Mouse (Mus musculus): ENCODE data around the gene Zbtb43. TPM values are rescaled to one million over a fixed set of nuclear protein-coding genes. Genes with fewer than 3 reads are reported as not detected.
A peak's percentile ranks its signal among the peaks of the same experiment; 100 is the strongest.

Gene Zbtb43
- polyA plus RNA-seq, 1 experiment from 2014 or later = 33.0 TPM

DNA sequence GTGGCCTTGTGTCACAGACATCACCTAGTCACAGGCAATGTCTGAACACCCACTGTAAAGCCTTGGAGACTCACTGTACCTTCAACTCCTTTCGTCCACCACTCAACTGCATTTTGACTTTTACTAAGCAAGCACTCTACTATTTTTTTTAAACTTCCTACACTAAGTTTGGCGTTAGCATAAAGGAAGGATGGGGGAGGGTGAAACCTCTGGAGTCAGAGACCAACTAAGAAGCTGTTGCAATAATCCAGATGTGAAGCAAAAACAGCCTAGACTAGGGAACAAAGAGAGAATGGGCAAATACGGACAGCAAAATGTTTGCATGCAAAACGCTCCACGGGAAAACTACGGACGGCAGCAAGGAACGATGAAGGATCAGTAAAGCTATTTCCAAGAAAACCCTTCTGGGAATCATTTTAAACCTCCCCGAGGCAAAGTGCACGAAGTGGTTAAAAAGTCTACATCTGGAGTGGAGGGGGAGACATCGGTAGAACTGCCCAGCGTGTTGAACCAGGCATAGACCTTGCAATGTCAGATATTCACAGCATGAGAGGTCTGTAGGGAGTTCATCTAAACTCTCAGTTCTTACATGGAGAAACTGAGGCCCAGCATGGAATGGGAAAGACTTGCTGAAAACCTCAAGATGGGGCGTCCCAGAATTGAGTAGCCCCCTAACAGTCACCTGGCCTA lies 38.1 kb downstream of the Zbtb43 start:
- DNase-seq (no peak), ATAC-seq (ENCODE audit: low FRiP score, low TSS enrichment) (no peak)
- Histone ChIP-seq H3K27me3 (ENCODE audit: control insufficient read depth, insufficient read depth, low read length) (no peaks in the 10 kb centered on the region), H3K9ac (replicated peaks; ENCODE audit: low read length) (peak overlapping the region; percentile 95), H3K9me3 (ENCODE audit: control insufficient read depth, low read length) (no peaks in the 10 kb centered on the region), H3K36me3 (ENCODE audit: control insufficient read depth, insufficient read depth, low read length) (peaks cover 17% of the 10 kb centered on the region), H3K4me3 (replicated peaks; ENCODE audit: low read depth, low read length) (peak overlapping the region; percentile 98), H3K4me2 (ENCODE audit: low read length) (peak overlapping the region; percentile 94), H3K4me1 (ENCODE audit: control insufficient read depth, insufficient read depth, low read length) (peaks cover 13% of the 10 kb centered on the region), H3K27ac (replicated peaks; ENCODE audit: low read depth, low read length) (peak overlapping the region; percentile 70)
- 11% methylated on average over 13 of the region's 13 CpGs for WGBS

DNA sequence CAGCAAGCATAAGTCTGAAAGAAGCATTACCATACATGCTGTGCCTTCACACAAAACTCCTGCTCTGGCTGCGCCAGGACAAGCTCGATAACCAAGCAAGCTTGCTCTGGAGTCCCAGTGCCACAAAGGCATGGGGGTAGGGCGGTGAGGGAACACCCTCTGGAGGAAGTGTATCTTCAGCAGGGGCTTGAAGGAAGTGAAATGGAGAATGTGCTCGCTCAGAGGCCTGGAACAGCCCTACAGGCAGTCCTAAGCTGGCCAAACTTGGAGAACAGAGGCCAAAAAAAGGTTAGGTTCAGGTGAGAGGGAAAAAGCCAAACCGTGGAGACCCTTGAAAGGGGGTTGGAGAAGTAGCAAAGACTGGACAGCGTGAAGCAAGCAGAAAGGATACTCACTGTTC lies 39.0 kb downstream of the Zbtb43 start:
- 43% methylated on average over 6 of the region's 6 CpGs for WGBS
- no peaks in the 10 kb centered on the region for H3K27me3 ChIP-seq (ENCODE audit: control insufficient read depth, insufficient read depth, low read length)
- 0 out of 2 replicates have a peak overlapping the region, but pooled peaks have one; percentile 98 for H3K4me3 ChIP-seq (replicated peaks; ENCODE audit: low read depth, low read length)
- peaks cover 11% of the 10 kb centered on the region; the same call in 1 of the 2 replicates for H3K4me1 ChIP-seq (ENCODE audit: control insufficient read depth, insufficient read depth, low read length)
- no peak for ATAC-seq (ENCODE audit: low FRiP score, low TSS enrichment)
- H3K9ac ChIP-seq (replicated peaks; ENCODE audit: low read length) = peak overlapping the region; percentile 95; the same call in 1 of the 2 replicates
- H3K36me3 ChIP-seq (ENCODE audit: control insufficient read depth, insufficient read depth, low read length) = peaks cover 20% of the 10 kb centered on the region
- H3K27ac ChIP-seq (replicated peaks; ENCODE audit: low read depth, low read length) = no peak overlapping the region
- H3K4me2 ChIP-seq (ENCODE audit: low read length) = peak overlapping the region; percentile 94
- H3K9me3 ChIP-seq (ENCODE audit: control insufficient read depth, low read length) = no peaks in the 10 kb centered on the region
- DNase-seq = no peak

DNA sequence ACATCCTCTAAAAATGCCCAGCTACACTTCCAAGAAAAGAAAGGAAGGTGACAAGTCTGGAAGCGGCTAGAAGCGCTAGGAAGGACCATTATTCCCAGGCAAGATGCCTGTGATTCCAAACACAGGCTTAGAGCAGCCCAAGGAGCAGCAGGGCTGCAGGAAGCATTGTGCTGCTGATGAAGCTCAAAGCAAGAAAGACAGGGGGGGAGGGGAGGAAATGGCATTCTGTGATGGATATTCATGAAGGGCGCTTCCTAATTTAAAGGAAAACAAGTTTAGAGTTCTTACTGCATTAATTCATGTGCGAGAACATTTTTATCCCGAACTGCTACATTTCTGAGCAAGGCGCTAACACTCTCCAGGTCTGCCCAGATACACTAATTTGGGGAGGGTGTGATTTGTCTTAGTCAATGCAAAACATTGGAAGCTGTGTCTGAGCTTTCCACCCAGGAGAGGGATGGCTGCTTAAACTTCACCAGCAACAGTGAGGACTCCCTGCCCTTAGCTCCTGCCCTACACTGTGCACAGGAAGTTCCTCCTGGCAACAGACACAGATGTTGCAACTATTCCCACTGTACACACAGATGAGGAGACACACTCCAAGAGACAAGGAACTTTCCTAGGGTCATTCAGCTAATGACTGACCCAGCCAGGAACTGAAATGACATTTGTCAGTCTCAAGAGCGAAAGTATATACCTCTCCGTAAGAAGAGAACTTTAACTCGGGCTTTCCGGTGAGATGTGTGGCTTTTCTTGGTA lies 41.5 kb downstream of the Zbtb43 start:
- Histone ChIP-seq H3K9me3 (ENCODE audit: control insufficient read depth, low read length) (no peaks in the 10 kb centered on the region), H3K4me2 (ENCODE audit: low read length) (no peak overlapping the region), H3K4me3 (replicated peaks; ENCODE audit: low read depth, low read length) (no peak overlapping the region), H3K4me1 (ENCODE audit: control insufficient read depth, insufficient read depth, low read length) (peaks cover 11% of the 10 kb centered on the region; the same call in 1 of the 2 replicates), H3K9ac (replicated peaks; ENCODE audit: low read length) (no peak overlapping the region), H3K27ac (replicated peaks; ENCODE audit: low read depth, low read length) (no peak overlapping the region), H3K27me3 (ENCODE audit: control insufficient read depth, insufficient read depth, low read length) (no peaks in the 10 kb centered on the region), H3K36me3 (ENCODE audit: control insufficient read depth, insufficient read depth, low read length) (peaks cover 34% of the 10 kb centered on the region)
- no peak for ATAC-seq (ENCODE audit: low FRiP score, low TSS enrichment)
- 62% methylated on average over 10 of the region's 10 CpGs for WGBS
- DNase-seq = no peak

DNA sequence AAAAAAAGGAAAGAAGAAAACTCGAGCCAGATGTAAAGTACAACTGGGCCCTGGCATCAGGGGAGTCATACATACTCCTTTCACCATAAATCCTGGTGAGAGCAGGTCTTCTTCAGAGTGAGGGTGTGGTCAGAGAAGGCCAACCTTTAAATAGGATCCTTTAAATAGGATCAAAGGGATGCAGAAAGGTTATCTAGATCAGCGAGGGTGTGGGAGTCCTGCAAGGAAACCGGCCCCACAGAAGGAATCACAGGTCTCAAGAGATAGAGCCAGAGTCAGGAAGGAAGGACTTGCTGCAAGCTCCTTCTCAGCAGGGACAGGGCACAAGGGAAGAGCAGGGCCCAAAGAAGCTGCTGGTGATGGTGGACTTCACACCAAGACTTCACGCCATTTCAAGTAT lies 50.9 kb downstream of the Zbtb43 start:
- ATAC-seq (ENCODE audit: low FRiP score, low TSS enrichment) (no peak), DNase-seq (no peak)
- WGBS = 90% methylated on average over 4 of the region's 4 CpGs
- Histone ChIP-seq H3K4me3 (replicated peaks; ENCODE audit: low read depth, low read length) (no peak overlapping the region), H3K4me2 (ENCODE audit: low read length) (no peak overlapping the region), H3K27ac (replicated peaks; ENCODE audit: low read depth, low read length) (no peak overlapping the region), H3K9ac (replicated peaks; ENCODE audit: low read length) (no peak overlapping the region), H3K9me3 (ENCODE audit: control insufficient read depth, low read length) (no peaks in the 10 kb centered on the region), H3K4me1 (ENCODE audit: control insufficient read depth, insufficient read depth, low read length) (no peaks in the 10 kb centered on the region), H3K27me3 (ENCODE audit: control insufficient read depth, insufficient read depth, low read length) (no peaks in the 10 kb centered on the region), H3K36me3 (ENCODE audit: control insufficient read depth, insufficient read depth, low read length) (peaks cover 12% of the 10 kb centered on the region)

DNA sequence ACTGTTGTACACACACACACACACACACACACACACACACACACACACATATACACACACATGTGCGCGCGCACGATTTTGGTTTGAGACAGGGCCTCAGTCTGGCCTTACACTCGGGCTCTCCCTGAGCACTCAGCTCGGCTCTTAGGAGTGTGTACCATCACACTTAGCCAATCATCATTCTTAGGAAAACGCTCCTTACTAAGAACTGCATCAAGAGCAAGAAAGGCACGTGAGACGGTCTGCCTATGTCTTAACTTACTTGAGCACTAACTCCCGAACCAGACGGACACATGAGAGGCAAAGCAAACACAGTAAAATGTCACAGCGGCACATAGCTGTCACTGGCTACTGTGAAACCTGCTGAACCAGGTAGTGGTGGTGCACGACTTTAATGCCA lies 54.3 kb downstream of the Zbtb43 start:
- DNase-seq (no peak), ATAC-seq (ENCODE audit: low FRiP score, low TSS enrichment) (no peak)
- Histone ChIP-seq H3K27ac (replicated peaks; ENCODE audit: low read depth, low read length) (no peak overlapping the region), H3K4me1 (ENCODE audit: control insufficient read depth, insufficient read depth, low read length) (no peaks in the 10 kb centered on the region), H3K4me2 (ENCODE audit: low read length) (no peak overlapping the region), H3K9me3 (ENCODE audit: control insufficient read depth, low read length) (no peaks in the 10 kb centered on the region), H3K27me3 (ENCODE audit: control insufficient read depth, insufficient read depth, low read length) (no peaks in the 10 kb centered on the region), H3K36me3 (ENCODE audit: control insufficient read depth, insufficient read depth, low read length) (peaks cover 33% of the 10 kb centered on the region), H3K9ac (replicated peaks; ENCODE audit: low read length) (no peak overlapping the region), H3K4me3 (replicated peaks; ENCODE audit: low read depth, low read length) (no peak overlapping the region)
- WGBS = 93% methylated on average over 13 of the region's 13 CpGs

DNA sequence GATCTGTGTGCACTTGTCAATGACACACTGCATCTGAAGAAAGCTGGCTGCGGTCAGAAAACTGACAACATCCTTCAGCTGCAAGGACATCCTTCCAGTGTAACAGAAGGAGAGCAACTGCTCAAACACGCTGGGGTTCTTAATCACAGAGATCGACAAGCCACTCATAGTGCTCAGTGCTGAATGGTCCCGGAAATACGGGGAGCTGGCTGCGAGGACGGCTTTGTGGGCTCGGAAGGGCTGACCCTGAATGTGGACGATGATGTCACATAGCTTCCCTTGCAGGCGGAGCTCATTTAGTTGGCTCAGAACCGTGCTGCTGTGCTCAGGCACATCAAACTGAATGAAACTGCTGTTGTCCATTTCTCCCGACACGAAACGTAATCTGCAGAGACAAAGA lies 56.2 kb downstream of the Zbtb43 start:
- Histone ChIP-seq H3K27me3 (ENCODE audit: control insufficient read depth, insufficient read depth, low read length) (no peaks in the 10 kb centered on the region), H3K9me3 (ENCODE audit: control insufficient read depth, low read length) (no peaks in the 10 kb centered on the region), H3K9ac (replicated peaks; ENCODE audit: low read length) (no peak overlapping the region), H3K27ac (replicated peaks; ENCODE audit: low read depth, low read length) (no peak overlapping the region), H3K4me3 (replicated peaks; ENCODE audit: low read depth, low read length) (no peak overlapping the region), H3K4me1 (ENCODE audit: control insufficient read depth, insufficient read depth, low read length) (no peaks in the 10 kb centered on the region), H3K36me3 (ENCODE audit: control insufficient read depth, insufficient read depth, low read length) (peaks cover 36% of the 10 kb centered on the region), H3K4me2 (ENCODE audit: low read length) (no peak overlapping the region)
- DNase-seq = no peak
- ATAC-seq (ENCODE audit: low FRiP score, low TSS enrichment) = no peak
- 90% methylated on average over 14 of the region's 14 CpGs for WGBS

DNA sequence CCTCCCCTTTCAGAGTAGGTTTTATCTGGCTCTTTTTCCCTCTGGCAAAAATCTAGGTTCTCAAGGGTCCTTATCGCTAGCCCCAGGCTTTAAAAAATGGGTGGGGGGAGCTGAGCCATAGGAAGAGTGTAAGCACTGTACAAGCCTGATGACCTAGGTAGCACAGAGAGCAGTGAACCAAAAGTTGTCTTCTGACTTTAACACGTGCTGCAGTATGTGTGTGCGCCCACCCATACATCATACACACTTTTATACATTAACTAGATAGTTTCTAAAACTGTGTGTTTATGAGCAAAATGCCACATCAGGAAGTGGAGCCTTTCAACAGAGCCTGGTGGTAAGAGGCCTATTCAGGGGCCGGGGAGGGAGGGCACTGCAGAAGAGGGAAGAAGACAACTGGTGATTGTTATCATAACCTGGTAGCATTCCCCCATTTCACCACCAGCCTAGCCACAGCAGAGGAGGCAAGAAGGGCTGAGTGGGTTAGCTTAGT lies 64.8 kb downstream of the Zbtb43 start:
- no peaks in the 10 kb centered on the region for H3K27me3 ChIP-seq (ENCODE audit: control insufficient read depth, insufficient read depth, low read length)
- H3K4me3 ChIP-seq (replicated peaks; ENCODE audit: low read depth, low read length) = no peak overlapping the region
- no peak overlapping the region for H3K27ac ChIP-seq (replicated peaks; ENCODE audit: low read depth, low read length)
- DNase-seq (no peak), ATAC-seq (ENCODE audit: low FRiP score, low TSS enrichment) (no peak)
- H3K9me3 ChIP-seq (ENCODE audit: control insufficient read depth, low read length) = no peaks in the 10 kb centered on the region
- peaks cover 7% of the 10 kb centered on the region; the same call in 1 of the 2 replicates for H3K36me3 ChIP-seq (ENCODE audit: control insufficient read depth, insufficient read depth, low read length)
- no peak overlapping the region for H3K4me2 ChIP-seq (ENCODE audit: low read length)
- no peaks in the 10 kb centered on the region for H3K4me1 ChIP-seq (ENCODE audit: control insufficient read depth, insufficient read depth, low read length)
- H3K9ac ChIP-seq (replicated peaks; ENCODE audit: low read length) = no peak overlapping the region
- WGBS = 89% methylated on average over 4 of the region's 4 CpGs

DNA sequence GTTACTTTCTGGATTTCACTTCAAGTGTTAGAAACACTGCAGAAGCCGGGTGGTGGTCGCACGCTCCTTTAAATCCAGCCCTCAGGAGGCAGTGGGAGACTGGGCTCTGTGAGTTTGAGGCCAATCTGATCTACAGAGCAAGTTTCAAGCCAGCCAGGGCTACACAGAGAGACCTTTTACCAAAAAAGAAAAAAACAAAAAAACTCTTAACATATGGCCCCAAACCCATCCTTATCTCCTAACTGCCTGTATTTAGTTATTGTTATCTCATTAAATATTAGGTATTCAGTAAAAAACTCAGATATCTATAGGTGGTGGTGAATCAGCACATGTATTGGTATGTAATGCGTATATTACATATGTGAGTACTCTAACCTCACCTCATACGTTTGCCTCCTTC lies 65.7 kb downstream of the Zbtb43 start:
- no peaks in the 10 kb centered on the region for H3K9me3 ChIP-seq (ENCODE audit: control insufficient read depth, low read length)
- DNase-seq (no peak), ATAC-seq (ENCODE audit: low FRiP score, low TSS enrichment) (no peak)
- no peak overlapping the region for H3K4me2 ChIP-seq (ENCODE audit: low read length)
- H3K27ac ChIP-seq (replicated peaks; ENCODE audit: low read depth, low read length) = no peak overlapping the region
- H3K9ac ChIP-seq (replicated peaks; ENCODE audit: low read length) = no peak overlapping the region
- H3K4me3 ChIP-seq (replicated peaks; ENCODE audit: low read depth, low read length) = no peak overlapping the region
- WGBS = 66% methylated on average over 5 of the region's 5 CpGs
- no peaks in the 10 kb centered on the region for H3K4me1 ChIP-seq (ENCODE audit: control insufficient read depth, insufficient read depth, low read length)
- H3K27me3 ChIP-seq (ENCODE audit: control insufficient read depth, insufficient read depth, low read length) = no peaks in the 10 kb centered on the region
- peaks cover 4% of the 10 kb centered on the region; the same call in 1 of the 2 replicates for H3K36me3 ChIP-seq (ENCODE audit: control insufficient read depth, insufficient read depth, low read length)

Data from midbrain, embryonic 14.5 days (tissue).